Mouse (Mus musculus): Measurements from ENCODE around the gene Gpr142. TPM values are rescaled to one million over a fixed set of nuclear protein-coding genes. Genes with fewer than 3 reads are reported as not detected.

Gpr142 gene
- polyA plus RNA-seq, 1 experiment from 2014 or later, result not detected

DNA sequence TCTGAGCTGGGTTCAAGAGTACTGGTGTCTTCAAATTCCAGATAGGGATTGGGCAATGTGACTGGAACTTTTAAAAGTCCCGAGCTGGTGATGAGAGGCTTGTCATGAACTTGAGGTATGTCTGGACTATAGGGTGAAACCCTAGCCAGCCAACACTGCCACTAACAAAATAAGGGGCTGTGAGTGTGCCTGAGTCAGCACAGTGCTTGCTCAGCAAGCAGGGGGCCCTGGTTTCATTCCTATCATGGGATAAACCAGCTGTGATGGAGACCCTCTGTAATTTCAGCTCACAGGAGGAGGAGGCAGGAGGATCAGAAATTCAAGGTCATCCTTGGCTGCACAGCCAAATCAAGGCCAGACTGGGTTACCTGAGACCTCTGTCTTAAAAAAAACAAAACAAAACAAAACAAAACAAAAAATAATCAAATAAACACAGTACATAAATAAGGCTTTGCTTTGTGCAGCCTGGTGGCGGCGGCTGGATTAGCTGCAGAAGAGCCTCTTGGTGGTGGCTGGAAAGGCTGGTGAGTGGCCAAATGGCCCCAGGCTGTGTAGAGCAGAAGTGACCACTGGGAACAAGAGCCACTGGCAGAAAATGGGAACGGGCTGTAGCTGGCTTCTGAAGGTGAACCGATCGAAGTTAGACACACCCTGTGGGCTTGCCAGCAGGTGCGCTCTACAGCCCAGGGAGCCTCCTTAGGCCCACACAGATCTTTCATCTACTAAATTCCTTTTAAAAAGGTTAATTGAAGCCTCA is 45.9 kb downstream of the Gpr142 start:
- Histone ChIP-seq H3K4me2 (ENCODE audit: low read length) (no peak overlapping the region), H3K4me3 (ENCODE audit: low read depth, low read length) (no peak overlapping the region), H3K9me3 (replicated peaks; ENCODE audit: control insufficient read depth, low read length) (no peaks in the 10 kb centered on the region), H3K9ac (ENCODE audit: low read length) (no peak overlapping the region), H3K27ac (ENCODE audit: low read depth, low read length) (no peak overlapping the region), H3K4me1 (ENCODE audit: control insufficient read depth, insufficient read depth, low read length) (no peaks in the 10 kb centered on the region), H3K36me3 (ENCODE audit: control insufficient read depth, insufficient read depth, low read length) (no peaks in the 10 kb centered on the region), H3K27me3 (replicated peaks; ENCODE audit: control insufficient read depth, insufficient read depth, low read length) (peaks cover 7% of the 10 kb centered on the region)
- WGBS, result 66% methylated on average over 7 of the region's 7 CpGs
- ATAC-seq (no peak), DNase-seq (ENCODE audit: low spot score) (no peak)

- ATAC-seq (no peak), DNase-seq (ENCODE audit: low spot score) (no peak)
- Histone ChIP-seq H3K4me1 (ENCODE audit: control insufficient read depth, insufficient read depth, low read length) (peaks cover 8% of the 10 kb centered on the region), H3K4me2 (ENCODE audit: low read length) (no peak overlapping the region), H3K27me3 (replicated peaks; ENCODE audit: control insufficient read depth, insufficient read depth, low read length) (peaks cover 24% of the 10 kb centered on the region), H3K9me3 (replicated peaks; ENCODE audit: control insufficient read depth, low read length) (no peaks in the 10 kb centered on the region), H3K4me3 (ENCODE audit: low read depth, low read length) (no peak overlapping the region), H3K36me3 (ENCODE audit: control insufficient read depth, insufficient read depth, low read length) (no peaks in the 10 kb centered on the region), H3K9ac (ENCODE audit: low read length) (no peak overlapping the region), H3K27ac (ENCODE audit: low read depth, low read length) (no peak overlapping the region)
- 84% methylated on average over 4 of the region's 4 CpGs for WGBS
Observed at GRCm38 (mm10) chr11:114846336-114846735, 47.6 kb downstream of the Gpr142 start.

DNA sequence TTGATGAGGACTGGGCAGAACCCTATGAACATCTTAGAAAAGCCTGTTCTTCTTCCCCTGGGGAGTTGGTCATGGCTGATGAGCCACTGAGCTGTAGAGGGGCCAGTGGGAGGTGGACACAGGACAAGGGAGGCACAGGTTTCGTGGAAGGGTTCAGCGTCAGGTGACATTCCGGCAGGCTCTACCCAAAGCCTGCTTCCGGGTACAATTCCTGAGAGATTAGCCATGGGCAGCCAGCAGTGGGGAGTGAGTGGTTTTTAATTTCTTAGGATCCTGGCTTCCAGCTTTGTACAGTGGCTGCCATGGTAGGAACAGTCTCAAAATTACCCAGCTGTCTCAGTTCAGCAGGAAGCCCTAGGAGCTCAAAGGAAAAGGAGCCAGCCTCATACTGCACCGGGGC is 48.3 kb downstream of the Gpr142 start:
- WGBS, result 92% methylated on average over 5 of the region's 5 CpGs
- Histone ChIP-seq H3K4me2 (ENCODE audit: low read length) (no peak overlapping the region), H3K27me3 (replicated peaks; ENCODE audit: control insufficient read depth, insufficient read depth, low read length) (peaks cover 31% of the 10 kb centered on the region), H3K9me3 (replicated peaks; ENCODE audit: control insufficient read depth, low read length) (no peaks in the 10 kb centered on the region), H3K4me3 (ENCODE audit: low read depth, low read length) (no peak overlapping the region), H3K36me3 (ENCODE audit: control insufficient read depth, insufficient read depth, low read length) (no peaks in the 10 kb centered on the region), H3K9ac (ENCODE audit: low read length) (no peak overlapping the region), H3K27ac (ENCODE audit: low read depth, low read length) (no peak overlapping the region), H3K4me1 (ENCODE audit: control insufficient read depth, insufficient read depth, low read length) (peaks cover 8% of the 10 kb centered on the region)
- ATAC-seq, result no peak
- no peak for DNase-seq (ENCODE audit: low spot score)

- no peak overlapping the region for H3K27ac ChIP-seq (ENCODE audit: low read depth, low read length)
- H3K9me3 ChIP-seq (replicated peaks; ENCODE audit: control insufficient read depth, low read length), result no peaks in the 10 kb centered on the region
- no peak overlapping the region for H3K4me3 ChIP-seq (ENCODE audit: low read depth, low read length)
- no peaks in the 10 kb centered on the region for H3K36me3 ChIP-seq (ENCODE audit: control insufficient read depth, insufficient read depth, low read length)
- no peak for DNase-seq (ENCODE audit: low spot score)
- no peak overlapping the region for H3K4me2 ChIP-seq (ENCODE audit: low read length)
- H3K4me1 ChIP-seq (ENCODE audit: control insufficient read depth, insufficient read depth, low read length), result peaks cover 14% of the 10 kb centered on the region
- no peak for ATAC-seq
- H3K9ac ChIP-seq (ENCODE audit: low read length), result no peak overlapping the region
- H3K27me3 ChIP-seq (replicated peaks; ENCODE audit: control insufficient read depth, insufficient read depth, low read length), result peaks cover 52% of the 10 kb centered on the region
- 10% methylated on average over 2 of the region's 2 CpGs for WGBS
Observed at GRCm38 (mm10) chr11:114849572-114849971, 50.8 kb downstream of the Gpr142 start.

- DNase-seq (ENCODE audit: low spot score) (no peak), ATAC-seq (no peak)
- Histone ChIP-seq H3K4me2 (ENCODE audit: low read length) (peak overlapping the region; percentile 95), H3K27me3 (replicated peaks; ENCODE audit: control insufficient read depth, insufficient read depth, low read length) (peaks cover 52% of the 10 kb centered on the region), H3K4me1 (ENCODE audit: control insufficient read depth, insufficient read depth, low read length) (peaks cover 14% of the 10 kb centered on the region), H3K9ac (ENCODE audit: low read length) (no peak overlapping the region), H3K9me3 (replicated peaks; ENCODE audit: control insufficient read depth, low read length) (no peaks in the 10 kb centered on the region), H3K27ac (ENCODE audit: low read depth, low read length) (no peak overlapping the region), H3K4me3 (ENCODE audit: low read depth, low read length) (0 out of 2 replicates have a peak overlapping the region, but pooled peaks have one; percentile 56), H3K36me3 (ENCODE audit: control insufficient read depth, insufficient read depth, low read length) (no peaks in the 10 kb centered on the region)
- 17% methylated on average over 5 of the region's 5 CpGs for WGBS
Observed at GRCm38 (mm10) chr11:114850066-114850451, 51.3 kb downstream of the Gpr142 start.

GRCm38 (mm10) chr11:114850452-114851268 is 51.9 kb downstream of the Gpr142 start, which contains the start of gene Gprc5c:
Gprc5c (plus strand) TSS chr11:114851152.
- DNase-seq (ENCODE audit: low spot score), result peak; percentile 33
- under 1% methylated on average over 39 of the region's 43 CpGs for WGBS
- Histone ChIP-seq H3K27me3 (replicated peaks; ENCODE audit: control insufficient read depth, insufficient read depth, low read length) (peaks cover 52% of the 10 kb centered on the region), H3K4me2 (ENCODE audit: low read length) (peak within 1 kb of the TSS; percentile 95), H3K9ac (ENCODE audit: low read length) (peak within 1 kb of the TSS; percentile 59), H3K4me3 (ENCODE audit: low read depth, low read length) (peak within 1 kb of the TSS; percentile 56), H3K4me1 (ENCODE audit: control insufficient read depth, insufficient read depth, low read length) (peaks cover 14% of the 10 kb centered on the region), H3K36me3 (ENCODE audit: control insufficient read depth, insufficient read depth, low read length) (no peaks in the 10 kb centered on the region), H3K9me3 (replicated peaks; ENCODE audit: control insufficient read depth, low read length) (no peaks in the 10 kb centered on the region), H3K27ac (ENCODE audit: low read depth, low read length) (no peak within 1 kb of the TSS)
- peak; percentile 42 for ATAC-seq

DNA sequence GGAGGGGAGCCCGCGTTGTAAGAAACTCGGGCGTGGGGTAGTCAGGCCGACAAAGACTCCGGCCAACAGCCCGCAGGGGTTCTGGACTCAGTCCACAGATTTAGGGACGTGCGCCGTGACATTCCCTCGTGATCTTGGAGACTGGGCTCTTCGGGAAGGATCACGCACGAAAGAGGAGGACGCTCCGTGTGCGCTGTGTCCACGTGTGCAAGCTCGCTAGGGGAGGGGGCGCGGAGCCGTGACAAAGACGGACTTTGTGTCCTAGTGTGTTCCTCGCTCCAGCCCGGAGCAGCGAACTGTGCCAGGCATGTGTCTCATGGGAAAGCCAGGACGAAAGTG is 52.5 kb downstream of the Gpr142 start:
- Histone ChIP-seq H3K4me1 (ENCODE audit: control insufficient read depth, insufficient read depth, low read length) (peaks cover 14% of the 10 kb centered on the region), H3K9me3 (replicated peaks; ENCODE audit: control insufficient read depth, low read length) (no peaks in the 10 kb centered on the region), H3K9ac (ENCODE audit: low read length) (peak overlapping the region; percentile 59), H3K4me3 (ENCODE audit: low read depth, low read length) (peak overlapping the region; percentile 56), H3K36me3 (ENCODE audit: control insufficient read depth, insufficient read depth, low read length) (no peaks in the 10 kb centered on the region), H3K27me3 (replicated peaks; ENCODE audit: control insufficient read depth, insufficient read depth, low read length) (peaks cover 52% of the 10 kb centered on the region), H3K27ac (ENCODE audit: low read depth, low read length) (no peak overlapping the region), H3K4me2 (ENCODE audit: low read length) (peak overlapping the region; percentile 95)
- DNase-seq (ENCODE audit: low spot score), result peak; percentile 48
- WGBS, result under 1% methylated on average over 27 of the region's 27 CpGs
- peak; percentile 63 for ATAC-seq

GRCm38 (mm10) chr11:114851608-114852310 is 53.0 kb downstream of the Gpr142 start:
- peaks cover 52% of the 10 kb centered on the region for H3K27me3 ChIP-seq (replicated peaks; ENCODE audit: control insufficient read depth, insufficient read depth, low read length)
- H3K9ac ChIP-seq (ENCODE audit: low read length), result peak overlapping the region; percentile 59
- WGBS, result under 1% methylated on average over 61 of the region's 65 CpGs
- ATAC-seq (peak; percentile 60), DNase-seq (ENCODE audit: low spot score) (peak; percentile 51)
- peak overlapping the region; percentile 56 for H3K4me3 ChIP-seq (ENCODE audit: low read depth, low read length)
- peak overlapping the region; percentile 95 for H3K4me2 ChIP-seq (ENCODE audit: low read length)
- no peaks in the 10 kb centered on the region for H3K9me3 ChIP-seq (replicated peaks; ENCODE audit: control insufficient read depth, low read length)
- H3K4me1 ChIP-seq (ENCODE audit: control insufficient read depth, insufficient read depth, low read length), result peaks cover 14% of the 10 kb centered on the region
- no peak overlapping the region for H3K27ac ChIP-seq (ENCODE audit: low read depth, low read length)
- no peaks in the 10 kb centered on the region for H3K36me3 ChIP-seq (ENCODE audit: control insufficient read depth, insufficient read depth, low read length)

Data from forebrain, embryonic 14.5 days (tissue).